Mouse (Mus musculus) thymus, adult 2 months (tissue): ENCODE data around the gene Casc4.

Experiments
- CTCF ChIP-seq: fragments of 200-500 bp; IDR thresholded peaks from 2 replicates; pipeline ENCODE4 v1.5.1; 2012; ENCODE audit warnings: mild to moderate bottlenecking, control low read depth, low read length, moderate library complexity, borderline replicate concordance; ENCODE audit not compliant: control insufficient read depth, poor library complexity, insufficient read depth; ENCODE audit errors: extremely low read depth
- POLR2A ChIP-seq: fragments of 200-500 bp; IDR thresholded peaks from 2 replicates; pipeline ENCODE4 v1.6.1; 2012; ENCODE audit warnings: mild to moderate bottlenecking, low read length, control low read depth, moderate library complexity; ENCODE audit not compliant: control insufficient read depth, poor library complexity, insufficient read depth; ENCODE audit errors: extremely low read depth

- TF ChIP-seq POLR2A (no peak), CTCF (no peak)
Measured at GRCm38 (mm10) chr2:121879506-121879905, 12.7 kb downstream of the Casc4 start.
